Comparison of ENCODE assay signal across 9 mouse cellular contexts in genomic region chr9:99868606-99869005, GRCm38 (mm10). TPM values are rescaled to one million over a fixed set of nuclear protein-coding genes. Genes with fewer than 3 reads are reported as not detected.
DNase-seq lines count a peak whose midpoint lies in the region; ATAC-seq lines count a peak whose summit lies in the region.
"Had no signal": no experiment of that assay in that cellular context is flagged by ENCODE, and none has a peak within 500 bp of the region (broad histone marks: within the 10 kb centered on the region; RNA-seq: fewer than 3 reads in every experiment).

No protein-coding gene starts in this region.

- peak overlapping the region; percentile 30 for H3K4me3 ChIP-seq in heart, embryonic 11.5 days (ENCODE audit: low read depth, low read length)
- H3K4me3 ChIP-seq in forebrain, embryonic 16.5 days (replicated peaks; ENCODE audit: low read length) = peak overlapping the region; percentile 26
- H3K4me3 ChIP-seq: erythroblast, embryonic 14.5 days had no signal

- DNase-seq in heart, adult 8-10 months (ENCODE audit: low spot score) = no peak
- peak; percentile 61 for DNase-seq in R1 (ENCODE audit: low read depth, low spot score)
- peak; percentile 72 for DNase-seq in mesoderm, embryonic 11.5 days (ENCODE audit: low read depth, low spot score)
- no peak for DNase-seq in natural killer cell, adult 2 months (ENCODE audit: low spot score in 2 of 2)
- DNase-seq in yolk sac, embryonic 10.5 days (ENCODE audit: low spot score) = no peak
- no peak for DNase-seq in lung, postnatal 10 days

- peak overlapping the region; percentile 51 for H3K4me2 ChIP-seq in heart, embryonic 11.5 days
- peak overlapping the region; percentile 45 for H3K4me2 ChIP-seq in forebrain, embryonic 16.5 days (ENCODE audit: low read length)

- no peak for ATAC-seq in heart, embryonic 11.5 days (replicated peaks; ENCODE audit: insufficient number of reproducible peaks, low FRiP score, low TSS enrichment)
- ATAC-seq in forebrain, embryonic 16.5 days = peak; percentile 60

- WGBS in heart, embryonic 11.5 days (ENCODE audit: insufficient replicate concordance) = under 1% methylated on average over 26 of the region's 26 CpGs
- under 1% methylated on average over 26 of the region's 26 CpGs for WGBS in forebrain, embryonic 16.5 days

- H3K27ac ChIP-seq in heart, embryonic 11.5 days (ENCODE audit: low read depth, low read length) = no peak overlapping the region
- H3K27ac ChIP-seq in forebrain, embryonic 16.5 days (ENCODE audit: low read length) = no peak overlapping the region

- H3K27me3 ChIP-seq in heart, embryonic 11.5 days (ENCODE audit: control insufficient read depth, insufficient read depth, low read length) = peaks cover 90% of the 10 kb centered on the region
- peaks cover 69% of the 10 kb centered on the region for H3K27me3 ChIP-seq in forebrain, embryonic 16.5 days (replicated peaks; ENCODE audit: control insufficient read depth, insufficient read depth, low read length)

- no peak overlapping the region for H3K9ac ChIP-seq in heart, embryonic 11.5 days (ENCODE audit: low read depth, low read length)
- H3K9ac ChIP-seq in forebrain, embryonic 16.5 days (replicated peaks; ENCODE audit: low read depth, low read length) = no peak overlapping the region

- no peaks in the 10 kb centered on the region for H3K36me3 ChIP-seq in heart, embryonic 11.5 days (ENCODE audit: control insufficient read depth, insufficient read depth, low read length)
- no peaks in the 10 kb centered on the region for H3K36me3 ChIP-seq in forebrain, embryonic 16.5 days (ENCODE audit: control insufficient read depth, insufficient read depth)

- H3K4me1 ChIP-seq in heart, embryonic 11.5 days (ENCODE audit: control insufficient read depth, insufficient read depth, low read length) = 0 out of 2 replicates have a peak, but pooled peaks cover 3% of the 10 kb centered on the region
- peaks cover 31% of the 10 kb centered on the region for H3K4me1 ChIP-seq in forebrain, embryonic 16.5 days (replicated peaks; ENCODE audit: control insufficient read depth, insufficient read depth, low read length)

- no peaks in the 10 kb centered on the region for H3K9me3 ChIP-seq in heart, embryonic 11.5 days (replicated peaks; ENCODE audit: control insufficient read depth, low read length)
- no peaks in the 10 kb centered on the region for H3K9me3 ChIP-seq in forebrain, embryonic 16.5 days (ENCODE audit: control insufficient read depth, low read length)

RNA-seq across cellular contexts. Expression of gene Sox14, which starts 7.4 kb away (rescaled TPM):
- polyA plus RNA-seq in heart, embryonic 11.5 days (2014; fragmentation: Nextera tagmentation; extraction: Ambion mirVana) = not detected in 2 replicates
- not detected for total RNA-seq in heart, adult 8-10 months (2022)
- polyA plus RNA-seq in forebrain, embryonic 16.5 days (2015; fragmentation: Nextera tagmentation; extraction: Ambion mirVana) = 1.1 and 1.8 TPM in 2 replicates
- polyA plus RNA-seq: erythroblast, embryonic 14.5 days had no signal

Comparison
In these comparisons a context has a peak if more than half of its experiments do, and no peak if none do; other contexts are left out.
1. DNase-seq: peak in R1 (single experiment) and mesoderm, embryonic 11.5 days (single experiment); none in heart, adult 8-10 months (single experiment), natural killer cell, adult 2 months (0 of 2), yolk sac, embryonic 10.5 days (single experiment) and lung, postnatal 10 days (single experiment).